Mouse (Mus musculus) adrenal gland, postnatal 10 days (tissue): ENCODE measurements around the gene Rara. TPM values are rescaled to one million over a fixed set of nuclear protein-coding genes. Genes with fewer than 3 reads are reported as not detected.
A peak's percentile ranks its signal among the peaks of the same experiment; 100 is the strongest.
"Not testable (repeated sequence)": the region's sequence is repeated elsewhere in the genome, so short reads cannot be mapped to it uniquely, and the experiment has no call there.

Experiments
- DNase-seq: peaks from one replicate; pipeline ENCODE4 v3.0.0; 2021; ENCODE audit warnings: mixed read lengths
- total RNA-seq, 2 experiments: library from RNA; stranded (reverse); gene quantifications; 2 replicates each; pipeline ENCODE4 v1.2.3; 2021

Rara gene
- total RNA-seq, 2 experiments from 2014 or later = 26.2 to 34.7 TPM

- DNase-seq = peak; percentile 13
Measured at GRCm38 (mm10) chr11:98922851-98923711, 4.5 kb upstream of the Rara start.

- DNase-seq = peak; percentile 25
Measured at GRCm38 (mm10) chr11:98924633-98925175, 2.9 kb upstream of the Rara start.

- peak; percentile 72 for DNase-seq
Measured at GRCm38 (mm10) chr11:98925265-98925721, 2.3 kb upstream of the Rara start.

GRCm38 (mm10) chr11:98925868-98926311 is 1.7 kb upstream of the Rara start:
- DNase-seq = peak; percentile 71

- no peak for DNase-seq
Measured at GRCm38 (mm10) chr11:98926553-98926952, 1.1 kb upstream of the Rara start.

GRCm38 (mm10) chr11:98928186-98928893 is 722 bp downstream of the Rara start:
- DNase-seq = peak; percentile 22

- peak; percentile 51 for DNase-seq
Measured at GRCm38 (mm10) chr11:98929503-98929902, 1.9 kb downstream of the Rara start.

GRCm38 (mm10) chr11:98930127-98930601 is 2.5 kb downstream of the Rara start:
- DNase-seq = peak; percentile 61

- DNase-seq = peak; percentile 56
Measured at GRCm38 (mm10) chr11:98930773-98931512, 3.3 kb downstream of the Rara start.

GRCm38 (mm10) chr11:98931513-98932292 is 4.1 kb downstream of the Rara start:
- DNase-seq = peak; percentile 52

- peak; percentile 40 for DNase-seq
Measured at GRCm38 (mm10) chr11:98932293-98933091, 4.9 kb downstream of the Rara start.

- DNase-seq = peak; percentile 94
Measured at GRCm38 (mm10) chr11:98933151-98933550, 5.5 kb downstream of the Rara start.

- not testable (repeated sequence) for DNase-seq
Measured at GRCm38 (mm10) chr11:98933847-98934246, 6.2 kb downstream of the Rara start.

GRCm38 (mm10) chr11:98934367-98934766 is 6.7 kb downstream of the Rara start:
- peak; percentile 20 for DNase-seq

- DNase-seq = no peak
Measured at GRCm38 (mm10) chr11:98935123-98935522, 7.5 kb downstream of the Rara start.

GRCm38 (mm10) chr11:98936170-98936569 is 8.6 kb downstream of the Rara start:
- peak; percentile 85 for DNase-seq

GRCm38 (mm10) chr11:98936606-98937409 is 9.2 kb downstream of the Rara start:
- DNase-seq = peak; percentile 55

GRCm38 (mm10) chr11:98937410-98937913 is 9.8 kb downstream of the Rara start:
- DNase-seq = peak; percentile 93
